Mouse (Mus musculus): ENCODE data around the gene Myrfl. TPM values are rescaled to one million over a fixed set of nuclear protein-coding genes. Genes with fewer than 3 reads are reported as not detected.

The Myrfl gene
- polyA plus RNA-seq (2015; fragmentation: Nextera tagmentation; extraction: Ambion mirVana): 7.3 and 9.5 TPM in 2 replicates

GRCm38 (mm10) chr10:116896336-116897177 is at the start of gene Myrfl:
Gene Myrfl, minus strand, starts transcription at chr10:116896919.
- peak within 1 kb of the TSS; percentile 90 for H3K27ac ChIP-seq (ENCODE audit: low read depth, low read length)
- H3K27me3 ChIP-seq (replicated peaks; ENCODE audit: control insufficient read depth, insufficient read depth, low read length): no peaks in the 10 kb centered on the region
- 39% methylated on average over 17 of the region's 17 CpGs for WGBS
- peak within 1 kb of the TSS; percentile 41 for H3K4me3 ChIP-seq (ENCODE audit: low read depth, low read length)
- peak within 1 kb of the TSS; percentile 61 for H3K4me2 ChIP-seq (replicated peaks; ENCODE audit: low read depth)
- H3K9ac ChIP-seq (ENCODE audit: low read depth, low read length): peak within 1 kb of the TSS; percentile 48
- H3K9me3 ChIP-seq (ENCODE audit: control insufficient read depth): no peaks in the 10 kb centered on the region
- H3K4me1 ChIP-seq (replicated peaks; ENCODE audit: control insufficient read depth, insufficient read depth, low read length): peaks cover 6% of the 10 kb centered on the region; the same call in 1 of the 2 replicates
- ATAC-seq: peak; percentile 80
- H3K36me3 ChIP-seq (ENCODE audit: control insufficient read depth, insufficient read depth): no peaks in the 10 kb centered on the region
- TF ChIP-seq CTCF (IDR thresholded peaks at IDR 0.05; ENCODE audit: low read depth): no peak

- no peak overlapping the region for H3K27ac ChIP-seq (ENCODE audit: low read depth, low read length)
- H3K4me1 ChIP-seq (replicated peaks; ENCODE audit: control insufficient read depth, insufficient read depth, low read length): no peaks in the 10 kb centered on the region
- no peak for ATAC-seq
- WGBS: 61% methylated on average over 10 of the region's 10 CpGs
- no peak for TF ChIP-seq CTCF (IDR thresholded peaks at IDR 0.05; ENCODE audit: low read depth)
- H3K4me3 ChIP-seq (ENCODE audit: low read depth, low read length): no peak overlapping the region
- H3K36me3 ChIP-seq (ENCODE audit: control insufficient read depth, insufficient read depth): peaks cover 9% of the 10 kb centered on the region
- no peak overlapping the region for H3K4me2 ChIP-seq (replicated peaks; ENCODE audit: low read depth)
- H3K9me3 ChIP-seq (ENCODE audit: control insufficient read depth): no peaks in the 10 kb centered on the region
- H3K9ac ChIP-seq (ENCODE audit: low read depth, low read length): no peak overlapping the region
- no peaks in the 10 kb centered on the region for H3K27me3 ChIP-seq (replicated peaks; ENCODE audit: control insufficient read depth, insufficient read depth, low read length)
These were observed 48.2 kb upstream of the Myrfl start for GRCm38 (mm10) chr10:116944940-116945339.

- no peak for ATAC-seq
- H3K27me3 ChIP-seq (replicated peaks; ENCODE audit: control insufficient read depth, insufficient read depth, low read length): no peaks in the 10 kb centered on the region
- WGBS: 80% methylated on average over 3 of the region's 3 CpGs
- H3K4me2 ChIP-seq (replicated peaks; ENCODE audit: low read depth): no peak overlapping the region
- no peak overlapping the region for H3K9ac ChIP-seq (ENCODE audit: low read depth, low read length)
- H3K36me3 ChIP-seq (ENCODE audit: control insufficient read depth, insufficient read depth): peaks cover 11% of the 10 kb centered on the region
- peak; percentile 60 for TF ChIP-seq CTCF (IDR thresholded peaks at IDR 0.05; ENCODE audit: low read depth)
- H3K27ac ChIP-seq (ENCODE audit: low read depth, low read length): no peak overlapping the region
- H3K4me3 ChIP-seq (ENCODE audit: low read depth, low read length): no peak overlapping the region
- no peaks in the 10 kb centered on the region for H3K9me3 ChIP-seq (ENCODE audit: control insufficient read depth)
- H3K4me1 ChIP-seq (replicated peaks; ENCODE audit: control insufficient read depth, insufficient read depth, low read length): no peaks in the 10 kb centered on the region
These were observed 47.4 kb upstream of the Myrfl start for GRCm38 (mm10) chr10:116944144-116944543.

- ATAC-seq: no peak
- peaks cover 19% of the 10 kb centered on the region for H3K36me3 ChIP-seq (ENCODE audit: control insufficient read depth, insufficient read depth)
- H3K27me3 ChIP-seq (replicated peaks; ENCODE audit: control insufficient read depth, insufficient read depth, low read length): no peaks in the 10 kb centered on the region
- peak; percentile 59 for TF ChIP-seq CTCF (IDR thresholded peaks at IDR 0.05; ENCODE audit: low read depth)
- 94% methylated on average over 6 of the region's 6 CpGs for WGBS
- no peak overlapping the region for H3K4me2 ChIP-seq (replicated peaks; ENCODE audit: low read depth)
- no peak overlapping the region for H3K27ac ChIP-seq (ENCODE audit: low read depth, low read length)
- H3K4me3 ChIP-seq (ENCODE audit: low read depth, low read length): no peak overlapping the region
- H3K4me1 ChIP-seq (replicated peaks; ENCODE audit: control insufficient read depth, insufficient read depth, low read length): no peaks in the 10 kb centered on the region
- H3K9me3 ChIP-seq (ENCODE audit: control insufficient read depth): no peaks in the 10 kb centered on the region
- no peak overlapping the region for H3K9ac ChIP-seq (ENCODE audit: low read depth, low read length)
These were observed 46.3 kb upstream of the Myrfl start for GRCm38 (mm10) chr10:116943025-116943424.

GRCm38 (mm10) chr10:116935028-116935427 is 38.3 kb upstream of the Myrfl start:
- ATAC-seq: no peak
- no peaks in the 10 kb centered on the region for H3K4me1 ChIP-seq (replicated peaks; ENCODE audit: control insufficient read depth, insufficient read depth, low read length)
- no peak overlapping the region for H3K27ac ChIP-seq (ENCODE audit: low read depth, low read length)
- no peaks in the 10 kb centered on the region for H3K27me3 ChIP-seq (replicated peaks; ENCODE audit: control insufficient read depth, insufficient read depth, low read length)
- TF ChIP-seq CTCF (IDR thresholded peaks at IDR 0.05; ENCODE audit: low read depth): no peak
- H3K4me3 ChIP-seq (ENCODE audit: low read depth, low read length): no peak overlapping the region
- peaks cover 41% of the 10 kb centered on the region for H3K36me3 ChIP-seq (ENCODE audit: control insufficient read depth, insufficient read depth)
- H3K9me3 ChIP-seq (ENCODE audit: control insufficient read depth): no peaks in the 10 kb centered on the region
- WGBS: 81% methylated on average over 12 of the region's 12 CpGs
- H3K9ac ChIP-seq (ENCODE audit: low read depth, low read length): no peak overlapping the region
- H3K4me2 ChIP-seq (replicated peaks; ENCODE audit: low read depth): no peak overlapping the region

GRCm38 (mm10) chr10:116933794-116934193 is 37.1 kb upstream of the Myrfl start:
- no peak overlapping the region for H3K9ac ChIP-seq (ENCODE audit: low read depth, low read length)
- TF ChIP-seq CTCF (IDR thresholded peaks at IDR 0.05; ENCODE audit: low read depth): 0 out of 2 replicates have a peak, but pooled peaks have one; percentile 16
- no peaks in the 10 kb centered on the region for H3K9me3 ChIP-seq (ENCODE audit: control insufficient read depth)
- no peaks in the 10 kb centered on the region for H3K4me1 ChIP-seq (replicated peaks; ENCODE audit: control insufficient read depth, insufficient read depth, low read length)
- WGBS: 92% methylated on average over 7 of the region's 7 CpGs
- H3K36me3 ChIP-seq (ENCODE audit: control insufficient read depth, insufficient read depth): peaks cover 39% of the 10 kb centered on the region
- H3K27me3 ChIP-seq (replicated peaks; ENCODE audit: control insufficient read depth, insufficient read depth, low read length): no peaks in the 10 kb centered on the region
- no peak overlapping the region for H3K27ac ChIP-seq (ENCODE audit: low read depth, low read length)
- no peak for ATAC-seq
- H3K4me2 ChIP-seq (replicated peaks; ENCODE audit: low read depth): no peak overlapping the region
- no peak overlapping the region for H3K4me3 ChIP-seq (ENCODE audit: low read depth, low read length)

Data from intestine, postnatal 0 days (tissue).